Mouse (Mus musculus): ENCODE data around the gene Rasgef1b.

GRCm38 (mm10) chr5:99267338-99267737 lies 461.5 kb downstream of the Rasgef1b start:
- TF ChIP-seq CTCF (IDR thresholded peaks at IDR 0.05) (no peak), EP300 (IDR thresholded peaks at IDR 0.05) (no peak)

Measured in lung, postnatal 0 days (tissue).